Mouse (Mus musculus): Measurements from ENCODE around the gene Itga3.

DNA sequence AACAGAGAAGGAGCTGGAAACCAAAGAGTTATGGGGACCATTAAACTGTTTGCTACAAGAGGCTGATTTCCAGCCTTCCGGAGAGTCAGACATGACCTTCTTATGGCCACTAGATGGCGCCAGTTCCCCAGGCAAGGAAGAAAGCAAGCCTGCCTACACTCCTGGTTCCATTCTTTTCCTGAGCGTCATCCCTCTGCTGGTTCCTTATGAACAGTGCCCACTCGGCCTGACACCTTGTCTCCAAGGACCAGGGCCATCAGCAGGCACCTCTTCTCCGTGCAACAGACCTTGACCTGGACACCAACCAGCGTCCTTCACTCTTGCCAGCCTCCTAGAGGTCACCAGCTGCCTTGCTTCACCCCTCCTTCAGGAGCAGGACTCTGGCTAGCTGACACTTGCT is 40.4 kb upstream of the Itga3 start:
- TF ChIP-seq GATA1 (IDR thresholded peaks at IDR 0.05; ENCODE audit: borderline replicate concordance, low read length) (no peak), FLI1 (IDR thresholded peaks at IDR 0.05; ENCODE audit: low read length) (no peak)
